Mouse (Mus musculus): ENCODE measurements around the gene Mta1.

Mta1 gene

DNA sequence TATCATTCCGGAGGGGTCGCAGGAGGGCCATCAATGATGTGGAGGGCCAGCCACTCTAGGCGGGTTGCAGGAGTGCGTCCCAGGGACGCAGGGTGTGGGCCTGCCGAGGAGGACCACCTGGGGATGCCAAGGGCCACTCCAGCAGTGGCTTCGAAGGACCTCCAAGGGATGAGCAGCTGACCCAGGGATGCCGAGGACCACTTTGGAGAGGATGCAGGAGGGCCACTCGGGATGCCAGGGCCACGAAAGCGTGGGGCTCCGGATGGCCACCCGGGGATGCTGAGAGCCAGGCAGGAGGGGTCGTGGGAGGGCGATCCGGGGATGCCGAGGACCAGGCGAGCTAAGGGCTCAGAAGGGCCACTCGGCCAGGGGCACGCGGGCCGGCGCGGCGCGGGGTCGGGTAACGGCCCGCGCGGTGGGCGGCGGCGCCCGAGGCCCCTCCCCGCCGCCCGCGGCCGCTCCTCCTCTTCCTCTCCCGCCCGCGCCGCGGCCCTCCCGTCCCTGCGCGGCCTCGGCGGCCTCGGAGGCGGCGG is at the start of gene Mta1:
Gene Mta1 (plus strand): TSS at position 530 of the 533 bp plus-strand sequence.
- in situ Hi-C loops (cut with MseI, MboI) = no loop called here

DNA sequence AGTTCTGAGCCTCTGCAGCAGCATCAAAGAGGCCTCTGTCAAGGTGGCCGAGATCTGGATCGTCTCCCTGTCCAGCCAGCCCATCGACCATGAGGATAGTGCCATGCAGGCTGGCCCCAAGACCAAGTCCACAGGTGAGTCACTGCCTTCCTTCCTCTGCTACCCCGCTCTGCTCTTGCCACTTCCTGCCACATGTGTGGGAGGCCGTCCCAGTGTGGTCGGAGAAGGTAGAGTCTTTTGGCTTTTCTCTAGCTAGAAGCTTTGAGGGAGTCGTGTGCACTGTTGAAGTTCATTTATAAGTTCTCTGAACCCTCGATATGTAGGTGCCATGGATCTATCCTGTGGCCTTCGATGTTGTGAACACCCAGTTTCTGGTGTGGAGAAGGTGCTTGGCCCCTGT is 48.2 kb upstream of the Mta1 start:
- in situ Hi-C loops (cut with MseI, MboI) = no loop called here

DNA sequence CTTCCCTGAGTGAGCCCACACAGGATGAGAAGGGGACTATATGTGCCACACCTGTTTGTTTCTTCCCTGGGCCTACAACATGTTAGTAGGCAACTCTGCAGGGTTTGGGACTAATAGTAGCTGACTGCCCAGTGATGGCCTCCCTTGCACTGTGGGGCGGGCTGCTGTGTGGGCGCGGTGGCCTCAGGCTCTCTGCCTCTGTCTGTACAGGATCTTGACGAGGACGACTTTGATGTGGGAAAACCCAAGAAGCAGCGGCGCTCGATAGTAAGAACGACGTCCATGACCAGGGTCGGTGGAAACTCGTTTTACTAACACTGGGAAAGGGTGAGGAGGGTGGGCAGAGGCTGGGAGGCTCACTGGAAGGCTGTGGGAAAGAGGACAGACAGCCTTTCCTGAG is 47.4 kb upstream of the Mta1 start:
- in situ Hi-C loops (cut with MseI, MboI) = no loop called here

DNA sequence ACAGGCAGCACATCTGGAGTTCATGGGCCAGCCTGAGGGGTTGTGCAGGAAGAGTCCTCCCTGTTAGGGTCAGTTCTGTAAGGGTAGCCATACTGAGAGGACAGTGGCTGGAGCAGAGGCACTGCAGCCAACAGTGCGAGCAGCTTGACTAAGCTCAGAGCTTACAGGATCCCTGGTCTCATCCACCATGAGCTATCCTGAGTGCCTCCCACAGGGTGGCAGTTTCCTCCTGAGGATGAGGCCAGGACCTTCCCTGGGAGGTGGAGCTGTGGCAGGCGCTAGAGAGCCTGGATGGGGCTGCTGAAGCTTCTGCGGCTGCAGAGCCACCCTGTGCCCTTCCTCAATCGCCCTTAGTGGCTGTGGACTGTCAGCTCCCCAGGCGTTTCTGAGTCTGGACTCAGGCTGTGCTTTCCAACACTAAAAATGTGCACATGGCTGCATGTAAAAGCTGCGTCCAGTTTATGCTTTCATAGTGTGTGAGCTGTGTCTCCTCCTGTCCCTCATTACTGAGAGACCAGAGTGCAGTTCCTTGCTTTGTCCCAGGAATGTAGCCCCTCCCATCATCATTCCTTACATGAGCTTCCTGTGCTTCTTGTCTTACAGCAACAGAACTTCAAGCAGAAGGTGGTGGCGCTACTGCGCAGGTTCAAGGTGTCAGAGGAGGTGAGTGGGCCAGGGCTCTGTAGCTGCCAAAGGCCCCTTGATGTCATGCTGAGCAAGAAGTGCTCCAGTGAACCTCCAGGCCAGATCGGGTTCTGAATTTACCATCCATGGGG is 46.3 kb upstream of the Mta1 start:
- in situ Hi-C loops (cut with MseI, MboI) = no loop called here

DNA sequence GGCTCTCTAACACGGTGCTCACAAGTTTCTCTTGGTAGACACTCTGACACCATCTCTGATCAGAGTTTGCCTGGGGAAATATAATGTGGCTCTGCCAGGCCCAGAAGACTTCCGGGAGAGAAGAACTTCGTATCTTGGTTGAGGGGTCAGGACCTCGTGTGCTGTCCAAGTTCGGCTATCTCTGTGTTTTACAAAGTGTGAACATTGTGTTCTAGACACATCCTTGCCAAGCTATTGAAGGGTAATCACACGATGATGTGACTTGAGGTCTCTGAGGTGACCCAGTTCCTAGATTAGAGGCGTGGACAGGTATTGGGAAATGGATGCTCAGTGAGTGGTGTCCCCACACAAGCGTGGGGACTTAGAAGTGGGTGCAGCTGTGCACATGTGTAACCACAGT is 42.0 kb upstream of the Mta1 start:
- in situ Hi-C loops (cut with MseI, MboI) = no loop called here

DNA sequence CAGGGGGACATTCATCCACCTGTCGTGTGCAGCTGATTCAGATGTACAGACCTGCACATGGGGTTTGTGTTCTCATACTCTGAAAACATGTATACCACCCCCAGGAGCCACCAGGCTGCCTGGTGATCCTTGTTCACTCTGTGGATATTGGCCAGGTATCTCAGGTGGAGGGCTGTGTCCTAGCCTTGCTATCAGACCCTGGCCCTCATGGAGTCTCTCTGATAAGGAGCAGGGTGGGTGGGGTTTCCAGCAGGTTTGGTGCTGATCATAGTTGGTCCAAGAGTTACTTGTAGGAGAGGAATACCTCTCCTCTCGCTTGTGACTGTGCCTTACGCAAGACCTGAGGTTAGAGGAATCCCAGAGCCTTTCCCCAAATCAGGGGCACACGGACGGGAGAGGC is 37.9 kb upstream of the Mta1 start:
- in situ Hi-C loops (cut with MseI, MboI) = no loop called here

DNA sequence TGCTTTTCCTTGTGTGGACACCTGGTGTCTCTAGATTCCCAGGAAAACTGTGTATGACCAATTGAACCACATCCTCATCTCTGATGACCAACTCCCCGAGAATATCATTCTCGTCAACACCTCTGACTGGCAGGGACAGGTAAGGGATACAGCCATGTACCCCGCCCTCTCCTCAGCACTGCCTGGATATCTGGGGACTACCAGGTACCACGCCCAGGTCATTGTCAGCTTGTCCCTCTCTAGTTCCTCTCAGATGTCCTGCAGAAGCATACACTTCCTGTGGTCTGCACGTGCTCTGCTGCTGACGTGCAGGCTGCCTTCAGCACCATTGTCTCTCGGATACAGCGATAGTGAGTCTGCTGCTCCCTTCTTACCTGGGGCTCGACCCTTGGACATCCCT is 36.5 kb upstream of the Mta1 start:
- in situ Hi-C loops (cut with MseI, MboI) = no loop called here

DNA sequence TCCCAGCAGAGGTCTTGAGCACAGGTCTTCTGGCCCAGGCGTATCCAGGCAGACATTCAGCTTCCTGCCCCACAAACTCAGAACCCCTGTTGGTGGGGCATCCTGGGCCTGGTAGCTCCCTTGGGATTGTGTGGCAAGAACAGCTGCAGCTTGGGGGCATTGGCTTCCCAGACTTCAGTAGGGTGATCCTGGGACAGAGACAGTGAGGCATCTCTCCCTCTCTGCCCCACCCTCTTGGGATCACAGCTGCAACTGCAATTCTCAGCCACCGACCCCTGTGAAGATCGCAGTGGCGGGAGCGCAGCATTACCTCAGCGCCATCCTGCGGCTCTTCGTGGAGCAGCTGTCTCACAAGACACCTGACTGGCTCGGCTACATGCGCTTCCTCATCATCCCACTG is 35.9 kb upstream of the Mta1 start:
- in situ Hi-C loops (cut with MseI, MboI) = no loop called here

DNA sequence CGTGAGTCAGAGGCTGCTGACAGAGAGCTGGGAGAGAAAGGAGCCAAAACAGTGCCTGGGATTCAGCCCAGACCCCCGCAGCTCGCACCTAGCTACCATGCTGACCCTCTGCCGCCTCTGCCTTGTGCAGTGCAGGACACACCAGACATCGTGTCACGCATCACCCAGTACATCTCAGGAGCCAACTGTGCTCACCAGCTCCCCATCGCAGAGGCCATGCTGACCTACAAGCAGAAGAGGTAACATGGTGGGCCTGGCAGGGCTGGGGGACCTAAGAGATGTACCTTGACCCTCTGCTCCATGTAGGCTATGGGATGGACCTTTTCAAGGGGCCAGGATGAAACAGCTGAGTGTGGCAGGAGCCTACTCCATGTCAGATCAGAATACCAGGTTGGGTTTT is 34.4 kb upstream of the Mta1 start:
- in situ Hi-C loops (cut with MseI, MboI) = no loop called here

DNA sequence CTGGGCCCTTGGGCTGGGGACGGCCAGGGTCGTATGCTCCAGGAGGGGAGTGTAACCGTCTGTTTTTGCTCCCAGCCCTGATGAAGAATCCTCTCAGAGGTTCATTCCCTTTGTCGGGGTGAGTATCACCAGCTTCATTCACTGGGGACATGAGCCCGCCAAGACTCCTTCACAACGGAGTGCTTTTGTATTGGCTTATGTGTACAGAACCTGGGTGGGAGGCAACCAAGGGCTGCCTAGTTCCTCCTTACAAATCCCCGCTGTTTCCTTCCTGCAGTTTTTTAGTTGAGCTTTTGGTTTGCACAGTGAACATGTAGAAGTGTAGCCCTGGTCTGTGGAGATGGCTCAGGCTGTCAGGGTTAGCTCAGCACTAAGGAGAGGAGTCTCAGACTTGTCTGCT is 30.1 kb upstream of the Mta1 start:
- in situ Hi-C loops (cut with MseI, MboI) = no loop called here

DNA sequence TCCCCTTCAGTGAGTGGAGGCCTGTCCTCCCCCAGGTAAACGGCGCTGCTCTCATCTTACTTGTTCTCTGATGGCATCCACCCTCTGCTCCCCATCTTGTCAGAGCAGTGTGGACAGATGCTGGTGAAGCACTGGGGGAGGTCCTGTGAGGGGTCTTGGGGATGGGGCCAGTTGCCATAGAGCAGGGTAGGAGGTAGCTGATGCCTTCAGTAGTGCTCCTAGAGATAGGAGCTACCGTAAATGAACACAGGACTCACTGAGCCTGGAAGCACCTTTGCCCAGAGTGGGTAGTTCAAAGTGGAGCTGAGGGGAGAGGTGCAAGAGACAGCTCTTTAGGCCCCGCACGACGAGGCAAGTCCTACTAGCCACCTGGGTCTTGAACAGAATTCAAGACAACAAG is 28.7 kb upstream of the Mta1 start:
- in situ Hi-C loops (cut with MseI, MboI) = no loop called here

DNA sequence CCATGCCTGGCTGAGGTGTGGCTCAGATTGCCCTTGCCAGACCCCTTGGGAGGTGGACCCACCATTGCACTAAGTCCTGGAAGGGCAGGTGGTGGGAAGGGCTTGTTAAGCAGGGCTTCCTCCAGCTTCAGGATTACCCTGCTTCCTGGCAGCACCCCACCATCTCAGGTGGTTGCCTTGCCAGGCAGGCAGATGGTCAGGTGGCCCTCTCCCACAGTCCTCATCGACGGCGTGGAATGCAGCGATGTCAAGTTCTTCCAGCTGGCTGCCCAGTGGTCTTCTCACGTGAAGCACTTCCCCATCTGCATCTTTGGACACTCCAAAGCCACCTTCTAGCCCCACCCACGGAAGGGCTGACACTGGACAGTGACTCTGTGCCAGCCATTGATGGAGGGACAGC is 26.8 kb upstream of the Mta1 start:
- in situ Hi-C loops (cut with MseI, MboI) = no loop called here

DNA sequence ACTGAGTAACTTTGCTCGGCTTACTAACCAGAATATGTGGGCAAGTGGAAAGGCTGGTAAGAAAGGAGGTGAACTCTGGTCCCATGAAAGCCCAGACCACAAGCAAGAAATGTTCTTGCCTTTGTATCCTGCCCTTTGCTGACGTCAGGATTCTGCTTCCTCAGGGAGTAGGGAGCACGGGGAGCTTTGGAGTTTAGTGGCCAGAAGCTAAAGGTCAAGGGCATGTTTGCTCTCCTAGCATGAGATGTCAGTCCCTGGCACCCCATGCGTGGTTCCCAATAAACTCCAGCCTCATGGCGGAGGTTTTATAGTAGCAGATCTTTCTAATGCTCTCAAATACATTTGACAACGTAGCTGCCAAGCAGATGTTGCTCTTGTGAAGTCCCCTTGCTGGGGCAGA is 26.3 kb upstream of the Mta1 start:
- in situ Hi-C loops (cut with MseI, MboI) = no loop called here

DNA sequence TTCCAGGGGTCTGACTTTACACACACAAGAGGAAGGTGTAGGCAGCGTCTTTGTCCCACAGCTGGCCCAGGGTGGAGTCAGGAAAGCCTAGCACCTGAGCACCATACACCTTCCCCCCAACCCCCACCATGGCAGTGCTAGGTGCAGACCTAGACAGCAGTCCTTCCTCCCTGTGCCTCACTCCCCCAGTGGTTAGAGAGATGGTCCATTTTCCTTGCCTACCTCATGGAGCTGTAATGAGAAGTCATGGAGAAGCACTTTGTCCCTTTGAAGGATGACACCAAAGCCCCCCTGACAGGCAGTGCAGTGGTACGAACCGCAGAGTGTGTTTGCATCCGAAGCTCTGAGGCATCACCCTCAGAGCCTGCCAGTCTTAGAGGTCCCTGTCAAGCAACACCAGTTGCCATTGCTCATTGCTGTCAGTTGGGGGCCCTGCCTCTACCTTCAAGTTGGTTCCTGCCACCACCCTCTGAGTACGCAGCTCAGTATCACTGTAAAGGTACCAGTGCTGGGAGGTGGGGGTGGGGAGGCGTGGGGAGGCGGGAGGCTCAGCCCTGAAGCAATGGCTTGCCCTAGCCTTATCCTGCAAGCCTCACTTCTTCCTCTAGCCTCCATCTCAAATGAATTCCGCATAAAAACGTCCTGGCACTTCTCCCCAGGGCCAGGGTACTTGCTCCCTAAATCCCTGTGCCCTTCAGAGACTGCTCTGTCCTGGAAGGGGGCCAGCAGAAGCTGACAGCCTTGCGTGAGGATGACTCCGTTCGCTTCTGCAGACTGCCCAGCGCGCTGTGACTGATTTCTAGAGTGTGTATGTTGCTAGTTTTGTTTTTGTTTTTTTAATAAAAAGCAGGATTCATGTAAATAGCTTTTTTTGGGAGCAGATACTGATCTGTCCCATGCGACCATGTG is 24.4 kb upstream of the Mta1 start:
- in situ Hi-C loops (cut with MseI, MboI) = no loop called here

DNA sequence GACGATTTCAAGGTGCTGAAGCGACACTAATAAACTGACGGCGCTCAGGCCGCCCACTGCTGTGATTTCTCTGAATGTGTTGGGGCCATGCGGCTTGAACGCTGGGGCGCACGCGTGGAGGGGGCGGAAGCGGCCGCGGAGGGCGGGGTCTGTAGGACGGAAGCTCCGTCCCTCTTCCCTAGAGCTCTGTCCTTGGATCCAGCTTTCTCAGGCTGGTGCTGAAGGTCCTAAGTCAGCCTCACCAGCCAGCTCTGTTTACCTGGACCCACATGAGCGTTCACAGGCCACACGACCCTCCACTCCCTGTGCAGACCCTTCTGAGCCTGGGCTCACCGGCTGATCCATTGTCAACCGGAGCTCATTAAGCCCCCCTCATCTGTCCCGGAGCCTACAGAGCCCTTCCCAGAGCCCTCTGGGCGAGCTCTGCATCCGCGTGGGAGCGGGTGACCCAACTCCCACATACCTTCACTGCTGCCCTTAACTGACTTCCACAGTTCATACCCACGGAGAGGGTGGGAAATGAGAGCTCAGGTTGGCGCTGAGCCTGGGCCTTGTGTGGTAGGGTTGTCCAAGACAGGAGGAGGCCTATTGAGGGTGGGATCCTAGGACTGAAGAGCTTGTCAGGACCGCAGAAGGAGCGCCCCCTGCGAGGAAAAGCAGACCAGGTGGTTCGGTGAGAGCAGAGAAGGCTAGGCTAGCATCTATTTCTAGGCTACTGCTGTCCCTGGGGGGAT is 23.6 kb upstream of the Mta1 start, which contains the start of gene Tex22:
Gene Tex22 (plus strand): TSS at position 174 of the 734 bp plus-strand sequence.
- in situ Hi-C loops (cut with MseI, MboI) = no loop called here

DNA sequence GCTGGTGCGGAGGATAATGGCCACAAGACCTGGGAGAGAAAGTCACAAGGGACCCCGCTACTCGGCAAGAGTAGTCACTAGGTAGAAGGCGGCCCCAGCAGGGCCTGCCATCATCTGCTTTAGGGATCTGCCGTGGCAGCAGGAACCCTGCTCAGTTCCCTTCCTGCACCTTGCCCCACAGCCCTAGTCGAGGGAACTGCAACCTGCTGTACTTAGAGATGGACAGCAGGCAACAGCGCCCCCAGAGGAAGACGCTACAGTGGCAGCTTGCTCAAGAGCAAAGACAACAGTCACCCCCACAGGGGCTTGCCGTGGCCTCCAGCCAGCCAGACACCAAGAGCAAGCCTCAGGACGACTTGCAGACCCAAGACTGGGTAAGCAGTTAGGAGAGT is 23.0 kb upstream of the Mta1 start:
- in situ Hi-C loops (cut with MseI, MboI) = no loop called here

DNA sequence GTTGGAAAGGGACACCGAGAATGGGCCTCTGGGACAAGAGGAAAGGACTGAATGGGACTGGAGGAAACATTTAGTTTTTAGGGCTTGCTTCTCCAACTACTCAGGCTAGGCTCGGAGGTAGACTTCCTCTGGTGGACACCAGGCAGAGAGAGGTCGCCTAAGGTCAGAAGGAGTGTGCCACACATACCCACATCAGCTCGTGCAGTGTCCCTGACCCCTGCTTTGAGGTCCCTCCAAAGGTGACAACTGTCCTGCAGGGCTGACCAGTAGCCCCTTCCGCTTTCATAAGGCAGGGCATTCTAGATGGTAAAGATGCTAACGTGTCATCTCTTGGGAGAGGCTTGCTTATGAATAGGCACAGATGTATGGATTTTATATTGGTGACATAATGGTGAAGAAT is 22.6 kb upstream of the Mta1 start:
- in situ Hi-C loops (cut with MseI, MboI) = no loop called here

DNA sequence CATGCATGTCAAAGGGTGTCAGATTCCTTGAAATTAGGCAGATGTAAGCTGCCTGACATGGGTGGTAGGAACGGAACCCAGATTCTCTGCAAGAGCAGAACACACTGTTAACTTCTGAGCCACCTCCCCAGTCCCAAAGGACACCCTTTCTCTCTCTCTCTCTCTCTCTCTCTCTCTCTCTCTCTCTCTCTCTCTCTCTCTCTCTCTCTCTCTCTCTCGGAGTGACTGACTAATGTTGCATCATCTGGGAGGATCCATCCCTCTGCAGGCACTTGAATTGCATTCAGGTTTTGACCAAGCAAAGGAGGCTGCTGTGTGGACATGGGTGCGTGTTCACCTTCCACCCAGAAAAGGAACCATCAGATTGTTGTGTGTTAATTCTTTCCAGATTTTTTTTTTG is 10.8 kb upstream of the Mta1 start:
- in situ Hi-C loops (cut with MseI, MboI) = no loop called here

DNA sequence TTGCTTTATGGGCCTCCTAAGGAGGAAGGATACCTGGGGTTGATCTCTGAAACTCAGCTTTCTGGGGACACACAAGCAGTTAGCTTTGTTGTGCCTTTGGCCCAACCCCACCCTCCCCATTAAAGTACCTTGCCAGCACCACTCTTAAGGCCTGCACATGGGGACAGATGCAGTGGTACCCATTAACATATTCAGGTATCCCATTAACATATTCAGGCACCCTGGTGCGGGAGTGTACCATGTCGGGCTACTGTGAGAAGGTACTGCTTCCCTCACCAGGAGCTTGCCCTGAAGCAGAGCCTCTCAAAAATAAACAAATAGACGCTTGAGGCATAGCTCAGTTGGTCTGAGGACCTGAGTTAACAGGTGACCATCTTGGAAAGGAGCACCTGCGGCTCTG is 10.1 kb upstream of the Mta1 start:
- in situ Hi-C loops (cut with MseI, MboI) = no loop called here

DNA sequence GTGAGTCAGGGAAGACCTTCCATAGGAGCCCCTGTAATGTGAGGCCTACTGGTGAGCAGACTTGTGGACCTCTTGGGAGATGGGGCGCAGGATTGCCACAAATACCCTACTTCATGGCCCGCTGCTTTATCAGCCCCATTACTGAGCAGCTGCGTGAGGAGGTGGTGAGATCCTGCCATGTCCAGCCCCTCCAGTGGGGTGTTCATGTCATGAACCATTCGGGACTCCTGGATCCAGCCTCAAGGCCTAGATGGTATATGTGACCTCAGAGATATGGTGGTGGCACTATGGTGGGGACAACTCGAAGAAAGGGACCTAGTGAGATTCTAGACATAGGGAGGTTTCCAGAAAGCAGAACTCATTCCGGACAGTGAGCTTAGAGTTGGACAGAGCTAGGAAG is 9.0 kb upstream of the Mta1 start:
- in situ Hi-C loops (cut with MseI, MboI) = no loop called here

DNA sequence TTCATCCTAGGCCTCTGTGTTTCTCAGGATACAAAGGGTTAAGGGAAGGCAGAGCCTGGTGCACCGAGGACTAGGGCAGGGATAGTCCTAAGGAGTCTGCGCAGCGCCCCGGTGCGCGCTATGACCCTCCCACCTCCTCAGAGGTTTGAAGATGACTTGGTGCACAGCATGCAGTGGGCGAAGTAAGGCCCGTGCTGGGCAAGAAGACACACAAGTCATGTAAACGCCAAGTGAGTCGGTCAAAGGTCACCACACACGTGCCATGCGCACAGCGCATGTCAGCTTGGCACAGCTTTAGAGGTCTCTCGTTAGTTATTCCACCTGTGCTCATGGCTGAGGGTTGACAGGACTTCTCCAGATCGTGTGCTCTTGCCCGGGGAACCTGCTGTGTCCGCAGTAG is 8.0 kb upstream of the Mta1 start:
- in situ Hi-C loops (cut with MseI, MboI) = no loop called here

DNA sequence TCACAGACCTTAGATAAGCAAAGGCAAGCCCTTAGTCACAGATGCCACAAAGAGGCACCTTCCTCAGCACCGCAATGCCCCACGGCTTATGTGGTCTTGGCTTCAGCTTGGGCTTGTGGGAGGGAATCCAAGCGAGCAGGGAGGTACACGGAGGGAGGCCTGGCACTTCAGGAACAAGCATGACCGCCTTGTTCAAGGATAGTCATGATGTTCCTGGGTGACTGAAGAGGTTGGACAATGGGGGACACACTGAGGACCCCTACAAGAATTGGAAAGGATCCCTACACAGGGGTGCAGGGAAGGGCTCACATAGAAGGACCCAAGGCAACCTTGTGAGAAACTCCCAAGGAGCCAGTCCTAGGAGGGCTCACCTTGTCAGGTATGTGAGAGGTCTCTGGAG is 1.0 kb upstream of the Mta1 start:
- in situ Hi-C loops (cut with MseI, MboI) = no loop called here

All from mouse trophoblast stem cell (cell line).